Mouse (Mus musculus): ENCODE data around the gene Atf6. TPM values are rescaled to one million over a fixed set of nuclear protein-coding genes. Genes with fewer than 3 reads are reported as not detected.

Atf6 gene
- total and polyA plus RNA-seq, 3 experiments, result 11.7 to 16.4 TPM; not detected in 1

DNA sequence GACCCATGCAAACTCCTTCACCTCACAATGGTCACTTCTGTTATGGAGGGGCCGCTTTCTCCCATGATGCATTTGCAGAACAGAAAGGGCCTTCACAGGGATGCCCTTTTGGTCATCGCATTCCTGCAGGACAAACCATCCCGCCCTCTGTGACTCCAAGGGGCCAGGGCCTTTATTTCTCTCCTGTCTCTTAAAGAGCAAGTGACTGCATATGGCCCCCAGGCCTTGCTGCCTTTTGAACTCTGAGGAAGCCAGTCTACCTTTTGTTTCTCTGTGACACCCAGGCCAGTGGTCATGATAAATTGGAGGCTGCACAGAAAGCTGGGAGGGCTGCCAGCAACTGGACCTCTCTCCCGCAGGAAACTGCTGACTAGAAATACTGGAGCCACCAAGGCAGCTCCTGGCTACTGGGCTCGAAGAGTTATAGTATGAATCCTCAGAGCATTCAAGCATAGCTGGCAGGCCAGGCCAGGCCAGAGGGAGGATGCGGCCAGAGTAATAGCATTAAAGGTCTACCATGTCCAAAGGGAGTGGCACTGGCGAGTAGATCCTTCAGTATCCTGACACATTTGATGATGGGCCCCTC is 169.7 kb downstream of the Atf6 start:
- Histone ChIP-seq H3K27ac (ENCODE audit: control insufficient read depth, low read depth, low read length) (no peak overlapping the region), H3K9ac (ENCODE audit: control insufficient read depth, low read depth, low read length, poor library complexity, severe bottlenecking) (no peak overlapping the region), H3K9me3 (replicated peaks; ENCODE audit: insufficient read depth, low read length) (no peaks in the 10 kb centered on the region), H3K27me3 (ENCODE audit: control insufficient read depth in 1 of 2, insufficient read depth in 2 of 2, low read length in 2 of 2) (no peaks in the 10 kb centered on the region; a peak in 1 of 4 replicates), H3K79me2 (ENCODE audit: control insufficient read depth, insufficient read depth, low read length, poor library complexity) (no peaks in the 10 kb centered on the region), H3K4me1 (ENCODE audit: control insufficient read depth in 1 of 2, insufficient read depth in 2 of 2, low read length in 2 of 2) (peaks cover 0 to under 1% of the 10 kb centered on the region in 2 experiments; a peak in 1 of 4 replicates), H3K36me3 (ENCODE audit: control insufficient read depth in 1 of 2, insufficient read depth in 2 of 2, low read length in 2 of 2) (no peaks in the 10 kb centered on the region), H3K4me3 (ENCODE audit: control insufficient read depth in 1 of 2, insufficient read depth in 1 of 2, low read depth in 2 of 2, low read length in 2 of 2) (no peak overlapping the region)
- TF ChIP-seq ZNF384 (IDR thresholded peaks at IDR 0.05; ENCODE audit: low read depth, low read length), result no peak
- no peak for DNase-seq (ENCODE audit: low read depth, low spot score)

DNA sequence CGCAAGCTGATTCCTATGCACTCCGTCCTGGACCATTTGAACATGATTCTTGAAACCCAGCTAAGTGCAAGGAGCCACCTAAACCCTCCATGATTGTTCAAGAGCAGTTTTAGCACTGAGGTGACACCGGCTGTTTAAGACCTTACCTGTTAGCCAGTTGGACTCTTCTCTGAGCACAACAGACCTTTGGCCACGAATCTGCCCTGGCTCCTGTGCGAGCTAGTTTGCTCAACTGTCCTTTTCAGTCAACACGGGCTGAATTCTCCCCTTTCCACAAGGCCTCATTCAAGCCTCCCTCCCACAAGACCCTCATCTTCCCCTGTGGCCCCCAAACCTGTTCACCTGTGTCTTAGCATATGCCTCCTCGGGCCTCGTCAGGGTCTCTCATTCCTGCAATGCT is 170.6 kb downstream of the Atf6 start:
- DNase-seq (ENCODE audit: low read depth, low spot score), result no peak
- H3K9me3 ChIP-seq (replicated peaks; ENCODE audit: insufficient read depth, low read length), result no peaks in the 10 kb centered on the region
- TF ChIP-seq HCFC1 (IDR thresholded peaks at IDR 0.05; ENCODE audit: low read depth, low read length), result no peak
- TF ChIP-seq MAX (IDR thresholded peaks at IDR 0.05; ENCODE audit: low read length), result no peak
- TF ChIP-seq UBTF (IDR thresholded peaks at IDR 0.05; ENCODE audit: borderline replicate concordance, insufficient read depth, low read depth, low read length), result no peak
- no peak for TF ChIP-seq E2F4 (IDR thresholded peaks at IDR 0.05; ENCODE audit: borderline replicate concordance, low read depth, low read length)

DNA sequence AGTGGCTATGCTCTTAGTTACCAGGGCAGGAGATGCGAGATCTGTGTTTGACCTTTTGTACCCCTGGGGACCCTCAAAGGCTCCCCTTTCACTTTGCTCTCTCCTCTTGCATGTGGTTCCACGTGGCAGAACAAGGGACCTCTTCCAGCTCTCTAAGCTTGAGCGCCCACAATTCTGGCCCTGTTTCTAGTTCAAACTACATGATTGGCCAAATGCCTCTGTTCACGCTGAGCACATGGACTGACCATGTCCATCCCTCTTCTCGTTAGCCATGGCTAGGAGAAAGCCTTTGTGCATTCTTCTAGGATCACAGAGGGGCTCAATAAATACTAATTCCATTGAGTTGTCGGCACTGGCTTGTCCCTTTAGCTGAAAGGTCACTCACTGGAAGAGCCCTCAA is 172.2 kb downstream of the Atf6 start:
- Histone ChIP-seq H3K4me1 (ENCODE audit: control insufficient read depth in 1 of 2, insufficient read depth in 2 of 2, low read length in 2 of 2) (no peaks in the 10 kb centered on the region), H3K9ac (ENCODE audit: control insufficient read depth, low read depth, low read length, poor library complexity, severe bottlenecking) (no peak overlapping the region), H3K9me3 (replicated peaks; ENCODE audit: insufficient read depth, low read length) (no peaks in the 10 kb centered on the region), H3K27me3 (ENCODE audit: control insufficient read depth in 1 of 2, insufficient read depth in 2 of 2, low read length in 2 of 2) (no peaks in the 10 kb centered on the region; a peak in 1 of 4 replicates), H3K36me3 (ENCODE audit: control insufficient read depth in 1 of 2, insufficient read depth in 2 of 2, low read length in 2 of 2) (no peaks in the 10 kb centered on the region), H3K4me3 (ENCODE audit: control insufficient read depth in 1 of 2, insufficient read depth in 1 of 2, low read depth in 2 of 2, low read length in 2 of 2) (no peak overlapping the region), H3K27ac (ENCODE audit: control insufficient read depth, low read depth, low read length) (no peak overlapping the region), H3K79me2 (ENCODE audit: control insufficient read depth, insufficient read depth, low read length, poor library complexity) (no peaks in the 10 kb centered on the region)
- TF ChIP-seq SIN3A (IDR thresholded peaks at IDR 0.05; ENCODE audit: low read length) (no peak), MEF2A (IDR thresholded peaks at IDR 0.05; ENCODE audit: extremely low read depth, insufficient replicate concordance, low read depth, low read length, poor library complexity, severe bottlenecking) (no peak), TAL1 (IDR thresholded peaks at IDR 0.05; ENCODE audit: low read length) (no peak), MYB (IDR thresholded peaks at IDR 0.05; ENCODE audit: low read depth, low read length) (no peak), MAZ (IDR thresholded peaks at IDR 0.05; ENCODE audit: low read depth, low read length) (no peak), ZC3H11A (IDR thresholded peaks at IDR 0.05; ENCODE audit: low read depth, low read length) (no peak), UBTF (IDR thresholded peaks at IDR 0.05; ENCODE audit: borderline replicate concordance, insufficient read depth, low read depth, low read length) (no peak), POLR2AphosphoS5 (IDR thresholded peaks at IDR 0.05; ENCODE audit: borderline replicate concordance, low read depth, low read length) (no peak), GATA1 (IDR thresholded peaks at IDR 0.05; ENCODE audit: low read depth, low read length) (no peak)
- no peak for DNase-seq (ENCODE audit: low read depth, low spot score)

More for the DNA sequence above, 170.6 kb downstream of the Atf6 start:
- no peak overlapping the region for H3K27ac ChIP-seq (ENCODE audit: control insufficient read depth, low read depth, low read length)
- H3K79me2 ChIP-seq (ENCODE audit: control insufficient read depth, insufficient read depth, low read length, poor library complexity), result no peaks in the 10 kb centered on the region
- H3K4me3 ChIP-seq (ENCODE audit: control insufficient read depth in 1 of 2, insufficient read depth in 1 of 2, low read depth in 2 of 2, low read length in 2 of 2), result no peak overlapping the region
- H3K27me3 ChIP-seq (ENCODE audit: control insufficient read depth in 1 of 2, insufficient read depth in 2 of 2, low read length in 2 of 2), result no peaks in the 10 kb centered on the region; a peak in 1 of 4 replicates
- no peak overlapping the region for H3K9ac ChIP-seq (ENCODE audit: control insufficient read depth, low read depth, low read length, poor library complexity, severe bottlenecking)
- H3K4me1 ChIP-seq (ENCODE audit: control insufficient read depth in 1 of 2, insufficient read depth in 2 of 2, low read length in 2 of 2), result no peaks in the 10 kb centered on the region
- H3K36me3 ChIP-seq (ENCODE audit: control insufficient read depth in 1 of 2, insufficient read depth in 2 of 2, low read length in 2 of 2), result no peaks in the 10 kb centered on the region

Measured in MEL (cell line).